Mouse (Mus musculus) midbrain, postnatal 0 days (tissue): Measurements from ENCODE around the gene Actl6b. TPM values are rescaled to one million over a fixed set of nuclear protein-coding genes. Genes with fewer than 3 reads are reported as not detected.

ENCODE experiments used
- ATAC-seq: fragments of 200-750 bp; cut with Nextera tagmentation; 2 replicates; pipeline ENCODE4 v1.8.0; 2017; ENCODE audit warnings: moderate number of reproducible peaks, mild to moderate bottlenecking, moderate TSS enrichment, moderate library complexity; ENCODE audit not compliant: low FRiP score
- DNase-seq: peaks from one replicate; pipeline ENCODE4 v3.0.0-alpha.2; 2015; ENCODE audit warnings: low spot score
- H3K27ac ChIP-seq: fragments of 300-500 bp; sonication (generic); 2 replicates; pipeline ENCODE4 v1.5.1; 2014; ENCODE audit warnings: low read depth, mild to moderate bottlenecking, low read length, mixed read lengths
- H3K27me3 ChIP-seq: fragments of 300-500 bp; sonication (generic); 2 replicates; pipeline ENCODE4 v1.6.1; 2014; ENCODE audit warnings: low read length, control low read depth, mixed read lengths; ENCODE audit not compliant: insufficient read depth
- H3K36me3 ChIP-seq: fragments of 300-500 bp; sonication (generic); 2 replicates; pipeline ENCODE4 v1.6.1; 2014; ENCODE audit warnings: low read length, control low read depth, mixed read lengths; ENCODE audit not compliant: insufficient read depth
- H3K4me1 ChIP-seq: fragments of 300-500 bp; sonication (generic); 2 replicates; pipeline ENCODE4 v1.6.1; 2014; ENCODE audit warnings: mild to moderate bottlenecking, control low read depth, antibody characterized with exemption, low read length, mixed read lengths; ENCODE audit not compliant: insufficient read depth
- H3K4me2 ChIP-seq: fragments of 300-500 bp; sonication (generic); 2 replicates; pipeline ENCODE4 v1.6.1; 2014; ENCODE audit warnings: low read depth, mild to moderate bottlenecking, low read length, mixed read lengths; ENCODE audit not compliant: poor library complexity, severe bottlenecking
- H3K4me3 ChIP-seq: fragments of 300-500 bp; sonication (generic); 2 replicates; pipeline ENCODE4 v1.5.1; 2014; ENCODE audit warnings: low read depth, mild to moderate bottlenecking, low read length, moderate library complexity
- H3K9ac ChIP-seq: fragments of 300-500 bp; sonication (generic); replicated peaks from 2 replicates; pipeline ENCODE4 v1.6.1; 2014; ENCODE audit warnings: mild to moderate bottlenecking, low read length, moderate library complexity, mixed read lengths; ENCODE audit not compliant: poor library complexity, severe bottlenecking
- H3K9me3 ChIP-seq: fragments of 300-500 bp; sonication (generic); 2 replicates; pipeline ENCODE4 v1.6.1; 2016; ENCODE audit warnings: low read length, control low read depth
- CTCF ChIP-seq: IDR thresholded peaks from 2 replicates; pipeline ENCODE4 v1.5.1; 2016; ENCODE audit warnings: antibody characterized with exemption, mild to moderate bottlenecking
- WGBS: fragments of 180-500 bp; shearing (Covaris S2); extraction: QIAGEN DNeasy Blood & Tissue Kit; methylation state at CpG from one replicate; pipeline ENCODE4 v1.1.7; 2014; 5-methylcytosine and 5-hydroxymethylcytosine counted together
- polyA plus RNA-seq: library from polyadenylated mRNA; unstranded; fragments of >200 nt; fragmentation: Nextera tagmentation; extraction: Ambion mirVana; gene quantifications from 2 replicates; pipeline ENCODE4 v1.2.1, GENCODE M21; 2015
- total RNA-seq: library from RNA; depleted of rRNA; stranded (reverse); fragments of >200 nt; gene quantifications from 2 replicates; pipeline ENCODE4 v1.2.3, GENCODE M21; 2014

The Actl6b gene
- total and polyA plus RNA-seq, 2 experiments from 2014 or later = 248 to 264 TPM

DNA sequence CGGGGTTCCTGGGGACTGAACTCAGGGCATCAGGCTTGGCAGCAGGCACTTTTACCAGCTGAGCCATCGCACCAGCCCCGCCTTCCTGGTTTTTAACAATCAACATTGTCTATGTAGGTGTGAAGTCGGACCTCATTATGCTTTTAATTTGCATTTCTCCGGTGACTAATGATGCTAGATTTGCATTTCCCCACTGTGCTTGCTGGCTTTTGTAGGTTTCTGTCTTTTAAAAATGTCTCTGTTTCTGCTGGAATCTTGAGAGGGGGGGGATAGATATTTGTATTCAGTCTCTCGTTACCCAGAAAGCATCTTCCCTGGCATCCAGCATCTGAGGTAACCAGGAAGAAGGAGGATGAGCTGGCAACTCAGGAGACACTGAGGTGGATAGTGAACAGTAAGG is 8.2 kb downstream of the Actl6b start:
- no peak for TF ChIP-seq CTCF
- 61% methylated on average over 6 of the region's 6 CpGs for WGBS

DNA sequence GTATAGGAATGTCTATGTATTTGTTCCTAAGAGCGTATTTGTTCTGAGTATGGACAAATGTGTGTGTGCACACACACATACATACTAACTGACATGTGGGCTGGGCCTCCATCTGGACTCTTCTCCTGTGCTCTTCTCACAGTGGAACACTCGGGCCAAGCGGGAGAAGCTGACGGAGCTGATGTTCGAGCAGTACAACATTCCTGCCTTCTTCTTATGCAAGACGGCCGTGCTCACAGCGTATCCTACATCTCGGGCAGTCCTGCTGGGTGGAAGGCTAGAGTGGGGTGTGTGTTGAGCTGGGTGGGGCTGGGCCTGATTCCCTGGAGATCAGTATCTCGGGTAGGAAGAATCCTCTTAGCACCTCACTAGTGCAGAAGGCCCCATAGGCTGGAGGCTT is 9.6 kb downstream of the Actl6b start:
- Histone ChIP-seq H3K4me3 (no peak overlapping the region), H3K27ac (no peak overlapping the region), H3K36me3 (peaks cover 31% of the 10 kb centered on the region), H3K9me3 (no peaks in the 10 kb centered on the region), H3K27me3 (no peaks in the 10 kb centered on the region), H3K9ac (no peak overlapping the region), H3K4me1 (no peaks in the 10 kb centered on the region), H3K4me2 (no peak overlapping the region)
- TF ChIP-seq CTCF = no peak
- ATAC-seq = no peak
- 78% methylated on average over 10 of the region's 10 CpGs for WGBS
- no peak for DNase-seq

More for the DNA sequence above, 8.2 kb downstream of the Actl6b start:
- no peak overlapping the region for H3K4me2 ChIP-seq
- H3K9me3 ChIP-seq = no peaks in the 10 kb centered on the region
- peaks cover 21% of the 10 kb centered on the region for H3K36me3 ChIP-seq
- H3K27ac ChIP-seq = no peak overlapping the region
- H3K27me3 ChIP-seq = no peaks in the 10 kb centered on the region
- H3K9ac ChIP-seq = no peak overlapping the region
- no peak for DNase-seq
- no peak for ATAC-seq
- no peak overlapping the region for H3K4me3 ChIP-seq
- H3K4me1 ChIP-seq = no peaks in the 10 kb centered on the region

DNA sequence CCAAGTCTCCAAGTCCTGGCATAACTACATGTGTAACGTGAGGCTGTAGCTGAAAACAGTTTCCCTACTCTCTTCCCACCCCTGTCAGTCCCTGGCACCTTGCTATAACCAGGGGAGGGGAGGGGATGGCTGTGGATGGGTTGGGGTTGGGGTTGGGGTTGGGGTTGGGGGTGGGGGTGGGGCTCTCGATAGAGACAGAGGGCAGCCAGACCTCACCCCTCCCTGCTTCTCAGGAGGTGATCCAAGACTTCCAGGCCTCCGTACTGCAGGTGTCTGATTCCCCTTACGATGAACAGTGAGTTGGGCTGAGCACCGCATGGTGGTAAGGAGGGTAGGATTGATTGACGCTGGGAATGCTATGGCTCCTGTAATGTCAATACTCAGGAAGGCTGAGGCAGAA is 12.4 kb downstream of the Actl6b start:
- ATAC-seq (no peak), DNase-seq (no peak)
- Histone ChIP-seq H3K27me3 (no peaks in the 10 kb centered on the region), H3K36me3 (peaks cover 31% of the 10 kb centered on the region), H3K4me2 (no peak overlapping the region), H3K9ac (no peak overlapping the region), H3K4me1 (no peaks in the 10 kb centered on the region), H3K27ac (no peak overlapping the region), H3K4me3 (no peak overlapping the region), H3K9me3 (no peaks in the 10 kb centered on the region)
- 57% methylated on average over 6 of the region's 6 CpGs for WGBS
- no peak for TF ChIP-seq CTCF

- no peak overlapping the region for H3K4me3 ChIP-seq
- H3K27ac ChIP-seq = no peak overlapping the region
- H3K36me3 ChIP-seq = peaks cover 31% of the 10 kb centered on the region
- no peaks in the 10 kb centered on the region for H3K4me1 ChIP-seq
- WGBS = 96% methylated on average over 5 of the region's 5 CpGs
- DNase-seq = no peak
- H3K9me3 ChIP-seq = no peaks in the 10 kb centered on the region
- TF ChIP-seq CTCF = no peak
- ATAC-seq = no peak
- no peaks in the 10 kb centered on the region for H3K27me3 ChIP-seq
- H3K4me2 ChIP-seq = no peak overlapping the region
- H3K9ac ChIP-seq = no peak overlapping the region
Measured at GRCm38 (mm10) chr5:137566416-137566815, 13.1 kb downstream of the Actl6b start.

DNA sequence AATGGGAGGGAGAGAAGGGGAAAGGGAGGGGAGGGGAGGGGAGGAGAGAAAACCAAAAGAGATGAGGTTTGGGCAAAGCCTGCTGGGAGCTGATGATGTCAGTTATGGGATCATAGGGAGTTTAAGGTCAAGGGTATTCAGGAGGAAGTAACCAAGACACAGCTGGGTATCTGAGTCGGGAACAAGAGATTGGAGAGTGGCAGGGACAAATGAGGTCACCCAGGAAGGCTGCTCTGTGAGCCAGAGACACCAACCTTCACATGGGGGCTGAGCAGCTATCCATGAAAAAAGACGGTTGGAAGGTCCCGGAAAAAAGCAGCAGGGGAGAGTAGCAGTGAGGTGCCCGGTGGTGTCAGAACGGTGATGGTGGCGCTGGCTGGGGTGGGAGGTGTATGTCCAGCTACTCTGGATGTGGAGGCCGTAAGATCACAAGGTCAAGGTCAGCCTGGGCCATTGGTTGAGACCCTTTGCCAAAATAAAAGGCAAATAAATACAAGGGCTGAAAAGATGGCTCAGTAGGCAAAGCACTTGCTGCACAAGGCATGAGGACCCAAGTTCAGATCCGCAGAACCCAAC is 15.0 kb downstream of the Actl6b start:
- no peak for ATAC-seq

DNA sequence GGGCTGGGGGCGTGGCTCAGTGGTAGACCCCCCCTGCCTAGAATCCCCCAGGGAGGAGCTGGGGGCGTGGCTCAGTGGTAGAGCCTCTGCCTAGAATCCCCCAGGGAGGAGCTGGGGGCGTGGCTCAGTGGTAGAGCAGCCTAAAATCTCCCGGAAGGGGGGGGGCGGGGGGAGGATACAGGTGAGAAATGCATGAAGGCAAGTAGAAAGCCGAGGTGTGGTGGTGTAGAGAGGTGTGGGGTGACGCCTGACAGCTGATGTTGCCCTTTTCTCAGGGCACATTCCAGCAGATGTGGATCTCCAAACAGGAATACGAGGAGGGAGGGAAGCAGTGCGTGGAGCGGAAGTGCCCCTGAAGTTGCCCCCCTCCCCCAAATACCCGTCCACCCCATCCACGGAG is 15.7 kb downstream of the Actl6b start:
- 81% methylated on average over 12 of the region's 12 CpGs for WGBS
- H3K9ac ChIP-seq = no peak overlapping the region
- no peaks in the 10 kb centered on the region for H3K27me3 ChIP-seq
- no peak overlapping the region for H3K4me2 ChIP-seq
- H3K4me3 ChIP-seq = no peak overlapping the region
- DNase-seq (no peak), ATAC-seq (no peak)
- no peaks in the 10 kb centered on the region for H3K4me1 ChIP-seq
- peaks cover 29% of the 10 kb centered on the region for H3K36me3 ChIP-seq
- no peaks in the 10 kb centered on the region for H3K9me3 ChIP-seq
- no peak overlapping the region for H3K27ac ChIP-seq
- TF ChIP-seq CTCF = no peak

More for the DNA sequence above, 15.0 kb downstream of the Actl6b start:
- Histone ChIP-seq H3K27me3 (no peaks in the 10 kb centered on the region), H3K36me3 (peaks cover 31% of the 10 kb centered on the region), H3K4me2 (no peak overlapping the region), H3K9me3 (no peaks in the 10 kb centered on the region), H3K4me1 (no peaks in the 10 kb centered on the region), H3K4me3 (no peak overlapping the region), H3K27ac (no peak overlapping the region), H3K9ac (no peak overlapping the region)
- DNase-seq = no peak
- no peak for TF ChIP-seq CTCF
- 86% methylated on average over 8 of the region's 8 CpGs for WGBS
